7 mouse cellular contexts compared by ENCODE assay signal in the genomic region with DNA sequence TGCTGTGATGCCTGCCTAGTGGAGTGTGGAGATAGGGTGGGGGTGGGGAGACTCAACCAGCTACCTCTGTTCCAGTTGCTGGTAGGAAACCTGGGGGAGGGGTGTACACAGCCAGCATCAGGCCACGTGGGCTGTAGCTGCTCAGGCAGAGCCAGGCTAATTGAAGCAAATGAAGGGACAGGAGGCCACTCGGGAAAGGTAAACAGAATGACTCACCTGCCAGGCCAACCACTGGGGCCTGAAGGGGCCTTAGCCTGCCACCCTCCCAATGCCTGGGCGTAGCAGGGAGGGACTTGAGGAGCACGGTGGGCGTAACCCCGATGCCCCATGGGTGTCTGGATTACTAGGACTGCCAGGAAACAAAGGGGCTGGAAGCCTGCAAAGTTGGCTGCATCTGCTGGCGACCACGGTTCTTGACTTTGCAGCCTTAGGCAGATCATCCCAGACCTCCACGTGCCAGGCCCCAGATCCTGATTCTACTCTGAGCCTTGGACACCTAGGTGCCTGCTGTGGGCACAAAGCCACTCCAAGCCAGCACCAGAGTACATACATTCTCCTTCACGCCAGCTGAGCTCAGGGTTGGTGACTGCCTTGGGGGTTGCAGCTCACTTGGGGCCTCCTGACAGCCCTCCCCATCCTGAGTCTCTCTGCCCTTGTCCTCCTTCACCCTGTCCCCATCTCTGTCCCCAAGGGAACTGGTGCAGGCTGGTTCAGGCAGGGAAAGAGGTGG. TPM values are rescaled to one million over a fixed set of nuclear protein-coding genes. Genes with fewer than 3 reads are reported as not detected.
DNase-seq lines count a peak whose midpoint lies in the region.

No protein-coding gene starts in this region.

- peak; percentile 62 for DNase-seq in ES-CJ7 (ENCODE audit: low read depth, low spot score)
- peak; percentile 30 for DNase-seq in embryo, embryonic 10.5 days (ENCODE audit: low spot score)
- peak; percentile 93 for DNase-seq in kidney, adult 11 months
- peak; percentile 85 to 90 for DNase-seq in lung, adult 18-20 months
- DNase-seq in urinary bladder, adult 2 months (ENCODE audit: low spot score): peak; percentile 48
- no peak for DNase-seq in left cerebral cortex, adult 8-10 months (ENCODE audit: low spot score in 2 of 2)
- no peak for DNase-seq in gastrocnemius, postnatal 25 days

RNA-seq across cellular contexts. Expression of a gene that starts 9.0 kb away (rescaled TPM):
- polyA plus RNA-seq in urinary bladder, adult 2 months (2012; rRNA removed): 1.8 and 2.4 TPM in 2 replicates
- total RNA-seq in left cerebral cortex, adult 8-10 months (2022): under 1 TPM in 1 of 4 experiments, not detected in 3; 0.17 TPM
- under 1 TPM in 1 of 2 experiments, not detected in 1; 0.31 TPM for total RNA-seq in gastrocnemius, postnatal 25 days (2021)

RNA-seq across cellular contexts. Expression of a gene that starts 10.1 kb away (rescaled TPM):
- polyA plus RNA-seq in urinary bladder, adult 2 months (2012; rRNA removed): 112 and 117 TPM in 2 replicates
- 10 to 100 TPM; 71.6 to 75.9 (median 74.1) TPM for total RNA-seq in left cerebral cortex, adult 8-10 months (2022)
- total RNA-seq in gastrocnemius, postnatal 25 days (2021): 10 to 100 TPM; 21.4 to 23.7 TPM

RNA-seq across cellular contexts. Expression of a gene that starts 11.5 kb away (rescaled TPM):
- not detected in 2 replicates for polyA plus RNA-seq in urinary bladder, adult 2 months (2012; rRNA removed)
- total RNA-seq in left cerebral cortex, adult 8-10 months (2022): not detected
- total RNA-seq in gastrocnemius, postnatal 25 days (2021): 100 to 1,000 TPM in 1 of 2 experiments, 10 to 100 TPM in 1; 92.3 to 377 TPM

RNA-seq across cellular contexts. Expression of a gene that starts 33.6 kb away (rescaled TPM):
- 272 and 354 TPM in 2 replicates for polyA plus RNA-seq in urinary bladder, adult 2 months (2012; rRNA removed)
- 100 to 1,000 TPM; 110 to 142 (median 130) TPM for total RNA-seq in left cerebral cortex, adult 8-10 months (2022)
- total RNA-seq in gastrocnemius, postnatal 25 days (2021): 100 to 1,000 TPM; 192 to 198 TPM

RNA-seq across cellular contexts. Expression of a gene that starts 42.0 kb away (rescaled TPM):
- 399 and 409 TPM in 2 replicates for polyA plus RNA-seq in urinary bladder, adult 2 months (2012; rRNA removed)
- 100 to 1,000 TPM; 307 to 323 (median 320) TPM for total RNA-seq in left cerebral cortex, adult 8-10 months (2022)
- 10 to 100 TPM; 80.1 to 95.2 TPM for total RNA-seq in gastrocnemius, postnatal 25 days (2021)

Comparison
In these comparisons a context has a peak if more than half of its experiments do, and no peak if none do; other contexts are left out.
1. DNase-seq: peak in ES-CJ7 (single experiment), embryo, embryonic 10.5 days (single experiment), kidney, adult 11 months (single experiment), lung, adult 18-20 months (2 of 2) and urinary bladder, adult 2 months (single experiment); none in left cerebral cortex, adult 8-10 months (0 of 2) and gastrocnemius, postnatal 25 days (single experiment).
2. RNA of a gene that starts 11.5 kb away (total RNA-seq): 92.3 to 377 TPM in gastrocnemius, postnatal 25 days; not detected in left cerebral cortex, adult 8-10 months; every median in the first group is over 10 times any median in the second.